Mouse (Mus musculus) spleen, postnatal 4 days (tissue): ENCODE measurements around the gene Stc2.

Experiments used
- DNase-seq, 2 experiments: peaks; one replicate each; pipeline ENCODE4 v3.0.0; 2022; ENCODE audit warnings: low spot score in 2 of 2

Gene Stc2

DNA sequence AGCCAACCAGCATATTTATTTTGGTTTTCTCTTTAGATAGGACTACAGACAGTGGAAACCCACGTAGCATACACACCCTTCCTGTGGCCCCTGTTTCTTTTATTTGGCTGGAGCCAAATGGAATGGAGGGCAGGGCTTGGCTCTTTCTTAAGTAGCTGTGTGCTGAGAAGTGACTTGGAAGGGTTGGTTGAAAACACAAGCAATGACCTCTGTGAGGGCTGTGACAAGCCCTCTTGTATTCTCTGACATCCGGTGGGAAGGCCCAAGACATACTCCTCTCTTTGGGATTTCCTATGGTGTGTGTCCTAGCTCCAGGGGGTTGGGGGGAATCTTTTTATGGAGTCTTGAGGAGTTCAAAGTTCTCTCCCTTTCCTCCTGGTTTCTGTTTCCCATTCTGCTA, 3.5 kb downstream of the Stc2 start:
- no peak for DNase-seq

DNA sequence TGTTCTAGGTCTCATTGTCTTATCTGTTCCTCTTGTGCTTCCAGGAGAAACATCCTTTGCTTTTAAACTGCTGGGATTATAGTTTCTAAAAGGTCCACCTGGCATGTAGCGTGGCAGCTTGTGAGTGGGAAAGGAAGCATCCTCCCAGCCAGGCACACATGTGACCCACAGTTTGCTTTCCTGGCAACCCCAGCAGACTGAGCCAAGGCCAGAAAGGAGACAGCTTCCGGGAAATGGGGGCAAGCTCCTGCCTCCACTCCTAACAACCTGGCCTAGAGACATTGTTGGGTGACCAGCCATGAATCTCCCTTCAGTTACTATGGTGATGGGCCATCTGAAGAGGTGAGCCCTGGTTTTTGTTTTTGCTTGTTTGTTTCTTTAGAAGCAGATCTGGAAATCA, 3.9 kb downstream of the Stc2 start:
- DNase-seq: no peak

DNA sequence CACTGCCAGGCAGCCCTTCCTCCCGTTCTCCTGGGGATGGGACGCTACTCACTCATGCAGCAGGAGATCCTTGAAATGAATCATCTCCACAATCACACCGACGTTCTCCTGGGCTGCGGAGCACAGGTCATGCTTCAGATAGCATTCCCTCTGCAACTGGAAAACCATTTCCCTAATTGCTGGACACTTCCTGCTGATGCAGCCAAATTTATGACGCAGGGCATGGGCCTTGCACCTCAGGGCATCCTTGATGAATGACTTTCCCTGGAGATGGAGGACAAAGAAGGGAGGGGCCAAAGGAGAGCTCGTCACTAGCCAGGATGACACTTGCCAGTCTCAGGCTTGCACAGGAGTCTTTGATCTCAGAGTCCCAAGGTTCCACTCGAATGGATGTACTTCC, 4.6 kb downstream of the Stc2 start:
- DNase-seq: no peak

DNA sequence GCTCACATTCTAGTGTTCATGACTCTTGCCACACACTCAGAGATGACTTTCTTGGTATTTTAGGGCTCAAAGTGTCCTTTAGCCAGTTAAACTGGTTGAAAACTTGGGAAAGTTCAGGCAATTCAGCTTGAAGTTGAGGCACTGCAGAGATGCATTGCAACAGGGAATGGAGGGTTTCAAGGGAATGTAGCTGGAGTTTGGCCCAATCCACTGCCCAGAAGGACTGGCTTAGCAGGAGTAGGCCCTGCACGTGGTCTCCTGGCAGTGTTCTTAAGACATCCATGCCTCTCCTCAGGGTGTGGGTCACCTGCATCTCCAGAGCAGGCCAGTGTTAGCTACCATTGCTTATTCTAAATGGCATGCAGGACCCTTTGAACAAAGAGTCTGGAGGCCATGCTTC, 7.0 kb downstream of the Stc2 start:
- DNase-seq: peak in 1 of 2 experiments; percentile 38

DNA sequence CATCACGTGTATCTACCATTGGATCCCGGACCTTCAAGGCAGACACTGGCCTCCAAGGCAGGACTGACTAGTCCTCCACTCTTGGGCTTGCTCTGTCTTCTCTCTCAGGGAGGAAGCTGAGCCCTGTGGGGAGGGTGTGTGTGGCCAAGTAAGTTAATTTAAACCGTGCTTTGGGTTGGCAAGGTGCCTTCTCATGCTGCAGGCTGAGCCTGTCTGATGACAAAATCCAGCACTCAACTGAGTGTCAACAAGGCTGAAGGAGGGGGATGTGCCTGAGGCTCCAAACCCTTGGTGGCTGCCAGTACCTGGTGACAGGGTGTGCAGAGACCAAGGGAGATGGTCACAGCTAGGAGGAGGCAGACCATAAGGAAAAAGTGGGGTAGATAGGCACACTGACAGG, 7.5 kb downstream of the Stc2 start:
- peak in 1 of 2 experiments; percentile 45 for DNase-seq

DNA sequence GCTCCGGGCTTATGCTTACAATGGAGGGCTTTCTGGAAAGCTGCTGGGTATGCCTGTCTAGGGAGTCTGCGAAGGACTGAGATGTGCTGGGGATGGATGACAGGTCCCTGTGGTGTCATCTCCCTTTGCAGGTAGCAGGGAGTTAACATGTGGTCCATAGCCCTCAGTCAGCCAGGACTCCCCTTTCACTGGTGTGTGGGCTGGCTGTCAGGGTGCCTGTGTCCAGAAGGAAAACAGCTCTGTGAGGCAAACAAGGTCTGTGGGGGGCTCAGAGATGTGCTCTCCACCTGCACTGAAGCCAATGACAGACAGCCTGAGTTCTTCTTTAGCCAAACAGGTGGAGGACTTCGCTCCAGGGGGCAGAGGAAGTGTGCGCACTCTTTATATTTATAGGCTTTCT, 8.8 kb downstream of the Stc2 start:
- DNase-seq: no peak

DNA sequence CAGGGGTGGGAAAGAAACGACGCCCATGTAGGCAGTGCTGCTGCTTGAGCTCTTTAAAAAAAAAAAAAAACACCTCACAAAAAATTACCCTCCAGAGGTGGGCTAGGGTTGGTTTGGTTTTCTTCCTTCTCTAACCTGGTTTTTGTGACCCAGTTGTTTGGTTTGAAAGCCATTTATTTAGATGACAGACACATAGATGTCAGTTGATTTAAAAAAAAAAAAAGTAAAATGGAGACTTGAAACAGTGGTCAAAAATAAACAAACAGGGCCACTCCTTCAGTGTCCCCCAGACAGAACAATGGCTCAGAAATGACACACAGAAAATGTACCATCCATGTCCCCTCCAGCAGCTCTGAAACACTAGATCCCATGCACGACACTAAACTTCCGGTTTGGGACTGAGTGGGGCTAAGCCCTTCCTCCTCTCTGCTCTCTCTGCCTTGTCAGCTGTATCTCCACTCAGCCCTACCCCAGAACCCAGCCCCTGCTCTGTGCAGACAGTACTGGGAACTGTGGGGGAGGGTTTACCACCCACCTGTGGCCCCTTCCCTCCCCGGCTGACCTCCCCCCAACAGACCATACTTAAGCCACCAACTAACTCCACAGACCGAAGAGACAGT, 10.5 kb downstream of the Stc2 start:
- no peak for DNase-seq

DNA sequence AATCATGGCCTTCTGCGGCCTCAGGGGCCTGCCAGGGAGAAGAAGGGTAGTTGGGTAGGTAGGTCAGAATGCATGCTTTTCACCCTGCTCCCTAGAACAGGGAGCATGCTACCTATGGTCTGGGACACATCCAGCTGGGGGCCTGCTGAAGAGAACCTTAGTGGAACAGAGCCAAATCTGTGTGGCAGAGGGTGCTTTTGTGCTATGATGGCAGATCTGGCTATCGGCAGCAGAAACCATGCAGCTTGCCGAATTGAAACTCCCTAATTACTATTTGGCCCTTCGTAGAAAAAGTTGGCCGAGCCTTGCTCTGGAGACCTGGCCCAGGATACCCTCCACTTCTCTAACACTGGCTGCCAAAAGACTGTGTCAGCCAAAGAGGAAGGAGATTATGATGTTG, 11.4 kb downstream of the Stc2 start:
- no peak for DNase-seq

DNA sequence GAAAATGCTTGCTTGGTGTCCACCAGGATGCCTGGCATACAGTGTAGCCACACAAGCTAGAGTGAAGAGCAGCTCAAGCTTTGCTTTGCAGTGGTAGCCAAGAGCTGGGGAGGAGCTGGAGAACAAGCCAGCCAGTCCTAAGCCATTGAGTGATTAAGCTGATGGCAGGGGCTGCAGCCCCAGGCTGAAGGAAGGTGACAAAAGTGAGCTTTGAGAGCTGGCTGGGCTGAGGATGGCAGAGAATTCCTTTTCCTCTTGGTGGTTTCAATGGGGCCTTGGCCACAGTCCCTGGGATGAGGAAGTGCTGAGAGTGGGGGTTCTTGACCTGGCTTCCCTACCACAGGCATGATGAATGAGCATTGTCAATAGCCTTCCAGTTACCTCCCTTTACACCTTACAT, 13.0 kb downstream of the Stc2 start:
- no peak for DNase-seq

DNA sequence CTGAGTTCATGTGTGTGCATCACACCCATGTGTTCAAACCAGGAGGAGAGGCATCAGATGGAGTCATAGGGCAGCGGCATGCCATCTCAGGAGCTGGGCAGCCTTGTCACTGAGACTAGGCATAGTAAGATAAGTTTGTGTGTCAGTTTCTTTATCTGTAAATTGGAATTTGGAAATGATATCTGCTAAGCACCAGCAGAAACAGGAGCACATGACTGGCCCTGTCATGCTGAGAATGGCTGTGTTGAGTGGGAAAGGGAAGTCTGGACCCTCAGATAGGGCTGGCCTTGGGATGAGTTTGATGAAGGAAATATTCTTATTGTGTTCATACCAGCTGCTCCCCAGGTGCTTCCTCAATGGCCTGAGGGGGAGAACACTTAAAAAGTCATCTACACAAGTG, 14.1 kb downstream of the Stc2 start:
- no peak for DNase-seq

DNA sequence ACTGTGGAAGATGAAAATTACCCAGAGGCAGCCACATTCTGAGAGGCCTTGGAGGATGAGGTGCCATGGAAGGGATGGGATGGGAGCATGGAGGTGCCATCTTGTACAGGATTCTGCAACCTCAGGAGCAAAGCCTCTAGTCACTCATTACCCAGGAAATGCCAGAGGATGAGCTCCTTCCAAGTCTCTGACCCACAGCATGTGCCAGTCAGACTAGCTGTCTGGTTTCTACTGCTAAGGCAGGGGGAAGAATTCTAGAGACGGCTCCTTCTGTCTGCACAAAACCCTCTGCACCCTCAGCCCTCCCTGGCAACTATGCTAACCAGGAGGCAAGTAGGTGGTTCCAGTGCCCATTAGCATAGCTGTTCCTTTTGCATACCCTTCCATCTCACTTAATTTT, 15.4 kb downstream of the Stc2 start:
- no peak for DNase-seq
